Mouse (Mus musculus): Measurements from ENCODE around the gene Vpreb1. TPM values are rescaled to one million over a fixed set of nuclear protein-coding genes. Genes with fewer than 3 reads are reported as not detected.
"Not testable (repeated sequence)": the region's sequence is repeated elsewhere in the genome, so short reads cannot be mapped to it uniquely, and the experiment has no call there.

Gene Vpreb1
- total RNA-seq, 2 experiments from 2014 or later = 1.1 TPM; not detected in 1

GRCm38 (mm10) chr16:16856054-16856453 is 14.6 kb downstream of the Vpreb1 start:
- not testable (repeated sequence) for DNase-seq (ENCODE audit: low spot score in 2 of 2)

- DNase-seq (ENCODE audit: low spot score in 2 of 2) = no peak
Measured at GRCm38 (mm10) chr16:16855541-16855940, 15.1 kb downstream of the Vpreb1 start.

- DNase-seq (ENCODE audit: low spot score in 2 of 2) = peak; percentile 60 to 64
Measured at GRCm38 (mm10) chr16:16854836-16855235, 15.8 kb downstream of the Vpreb1 start.

GRCm38 (mm10) chr16:16852411-16852810 is 18.2 kb downstream of the Vpreb1 start:
- DNase-seq (ENCODE audit: low spot score in 2 of 2) = no peak

GRCm38 (mm10) chr16:16849196-16849595 is 21.4 kb downstream of the Vpreb1 start:
- DNase-seq (ENCODE audit: low spot score in 2 of 2) = no peak

- no peak for DNase-seq (ENCODE audit: low spot score in 2 of 2)
Measured at GRCm38 (mm10) chr16:16829671-16830070, 41.0 kb downstream of the Vpreb1 start.

GRCm38 (mm10) chr16:16828757-16829615 is 41.7 kb downstream of the Vpreb1 start, which contains the start of gene Spag6l:
Gene Spag6l (minus strand): TSS chr16:16829456.
- peak in 1 of 2 experiments; percentile 6 for DNase-seq (ENCODE audit: low spot score in 2 of 2)

- no peak for DNase-seq (ENCODE audit: low spot score in 2 of 2)
Measured at GRCm38 (mm10) chr16:16826223-16826622, 44.4 kb downstream of the Vpreb1 start.

GRCm38 (mm10) chr16:16825476-16825875 is 45.2 kb downstream of the Vpreb1 start:
- DNase-seq (ENCODE audit: low spot score in 2 of 2) = no peak

Other genes starting within 250 kb of the Vpreb1 start
- not detected for gene Olfr19, start 194.4 kb downstream of the Vpreb1 start, total RNA-seq (2021)
- under 1 TPM in 1 of 2 experiments, not detected in 1; 0.36 TPM for gene Spag6l, start 41.4 kb downstream of the Vpreb1 start, total RNA-seq (2021)
- gene Igll1, start 6.9 kb downstream of the Vpreb1 start, total RNA-seq (2021) = not detected
- gene Top3b, start 107 bp downstream of the Vpreb1 start, total RNA-seq (2021) = 10 to 100 TPM; 55.8 to 61.8 TPM
- gene Ppm1f, start 25.6 kb upstream of the Vpreb1 start, total RNA-seq (2021) = 10 to 100 TPM; 29.5 to 36.6 TPM
- 100 to 1,000 TPM; 157 to 186 TPM for gene Mapk1, start 112.5 kb upstream of the Vpreb1 start, total RNA-seq (2021)
- 1 to 10 TPM; 2.8 to 6.6 TPM for gene Ypel1, start 198.9 kb upstream of the Vpreb1 start, total RNA-seq (2021)
- gene Ppil2, start 240.4 kb upstream of the Vpreb1 start, total RNA-seq (2021) = 10 to 100 TPM; 71.7 to 90.4 TPM

Measured in adrenal gland, adult 18-20 months (tissue).